Comparison of ENCODE assay signal across 8 mouse cellular contexts in the genomic region with DNA sequence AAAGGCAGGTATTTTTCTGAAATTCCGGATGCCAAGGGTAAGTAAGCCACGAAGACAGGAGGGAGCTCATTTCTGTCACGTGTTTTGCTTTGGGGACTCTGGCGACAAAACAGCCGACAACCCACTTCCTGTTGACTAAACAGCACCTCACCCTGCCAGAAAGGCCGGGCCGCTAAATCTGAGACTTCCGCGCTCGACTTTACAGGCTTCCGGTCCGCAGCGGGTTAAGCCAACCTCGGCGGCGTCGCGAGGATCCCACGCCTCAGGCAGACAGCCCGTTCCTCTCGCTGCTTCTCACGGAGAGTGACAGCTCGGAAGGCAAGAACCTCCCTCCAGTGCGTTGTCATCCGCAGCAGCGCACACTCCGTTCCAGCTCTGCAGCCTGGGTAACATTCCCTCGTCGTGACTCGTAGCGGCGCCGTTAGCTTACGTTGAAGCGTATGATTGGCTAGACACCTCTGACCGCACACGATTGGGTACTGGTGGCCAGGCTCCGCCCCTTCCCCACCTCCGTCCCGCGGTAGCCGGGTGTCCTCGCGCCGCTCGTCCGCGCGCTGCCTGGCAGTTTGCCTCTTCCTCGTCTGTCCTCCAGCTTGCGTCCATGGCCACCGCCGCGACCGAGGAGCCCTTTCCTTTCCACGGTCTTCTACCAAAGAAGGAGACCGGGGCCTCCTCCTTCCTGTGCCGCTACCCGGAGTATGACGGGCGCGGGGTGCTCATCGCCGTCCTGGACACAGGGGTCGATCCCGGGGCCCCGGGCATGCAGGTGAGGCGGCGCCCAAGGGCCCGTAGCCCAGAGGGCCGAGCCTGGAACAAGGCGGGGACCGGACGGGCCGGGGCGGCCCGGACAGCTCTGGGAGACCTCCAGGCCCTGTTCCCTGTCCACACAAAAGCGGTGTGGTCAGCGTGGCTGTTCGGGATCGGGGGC. TPM values are rescaled to one million over a fixed set of nuclear protein-coding genes. Genes with fewer than 3 reads are reported as not detected.
DNase-seq lines count a peak whose midpoint lies in the region; ATAC-seq and TF ChIP-seq lines count a peak whose summit lies in the region.

A gene (plus strand): TSS at position 160 of the 928 bp plus-strand sequence.

- H3K27ac ChIP-seq in forebrain, embryonic 10.5 days: peak within 1 kb of the TSS; percentile 96
- peak within 1 kb of the TSS; percentile 98 for H3K27ac ChIP-seq in heart, embryonic 15.5 days
- peak within 1 kb of the TSS; percentile 91 for H3K27ac ChIP-seq in liver, embryonic 14.5 days
- H3K27ac ChIP-seq in neural tube, embryonic 11.5 days (ENCODE audit: low read depth, low read length): peak within 1 kb of the TSS; percentile 88
- peak within 1 kb of the TSS; percentile 97 for H3K27ac ChIP-seq in stomach, postnatal 0 days (replicated peaks)

- peak within 1 kb of the TSS; percentile 96 for H3K9ac ChIP-seq in heart, embryonic 15.5 days
- H3K9ac ChIP-seq in liver, embryonic 14.5 days (replicated peaks): peak within 1 kb of the TSS; percentile 94
- peak within 1 kb of the TSS; percentile 96 for H3K9ac ChIP-seq in neural tube, embryonic 11.5 days (ENCODE audit: low read length)
- H3K9ac ChIP-seq in stomach, postnatal 0 days (ENCODE audit: low read length): peak within 1 kb of the TSS; percentile 99

- peak within 1 kb of the TSS; percentile 99 for H3K4me3 ChIP-seq in forebrain, embryonic 10.5 days
- peak within 1 kb of the TSS; percentile 99 for H3K4me3 ChIP-seq in heart, embryonic 15.5 days
- peak within 1 kb of the TSS; percentile 74 to 75 for H3K4me3 ChIP-seq in liver, embryonic 14.5 days (ENCODE audit: insufficient read depth in 1 of 2, low read depth in 2 of 2, low read length in 2 of 2)
- peak within 1 kb of the TSS; percentile 99 for H3K4me3 ChIP-seq in neural tube, embryonic 11.5 days (ENCODE audit: low read depth, low read length)
- H3K4me3 ChIP-seq in stomach, postnatal 0 days (ENCODE audit: low read depth, low read length): peak within 1 kb of the TSS; percentile 100

- H3K4me1 ChIP-seq in forebrain, embryonic 10.5 days: peaks cover 27% of the 10 kb centered on the region
- H3K4me1 ChIP-seq in heart, embryonic 15.5 days (replicated peaks): peaks cover 18% of the 10 kb centered on the region
- H3K4me1 ChIP-seq in liver, embryonic 14.5 days (replicated peaks; ENCODE audit: control insufficient read depth in 2 of 2, insufficient read depth in 2 of 2, low read length in 1 of 2): peaks cover 0 to 2% of the 10 kb centered on the region in 2 experiments; a peak in 3 of 4 replicates
- 0 out of 2 replicates have a peak, but pooled peaks cover 4% of the 10 kb centered on the region for H3K4me1 ChIP-seq in neural tube, embryonic 11.5 days (ENCODE audit: control insufficient read depth, insufficient read depth, low read length)
- H3K4me1 ChIP-seq in stomach, postnatal 0 days (replicated peaks; ENCODE audit: control insufficient read depth, insufficient read depth): no peaks in the 10 kb centered on the region

- H3K9me3 ChIP-seq in forebrain, embryonic 10.5 days: no peaks in the 10 kb centered on the region
- no peaks in the 10 kb centered on the region for H3K9me3 ChIP-seq in heart, embryonic 15.5 days (replicated peaks)
- no peaks in the 10 kb centered on the region for H3K9me3 ChIP-seq in liver, embryonic 14.5 days (ENCODE audit: control insufficient read depth, low read length)
- no peaks in the 10 kb centered on the region for H3K9me3 ChIP-seq in neural tube, embryonic 11.5 days (ENCODE audit: control insufficient read depth, low read length)
- H3K9me3 ChIP-seq in stomach, postnatal 0 days (ENCODE audit: control insufficient read depth, low read length): no peaks in the 10 kb centered on the region

- no peak for TF ChIP-seq CTCF in liver, embryonic 14.5 days (IDR thresholded peaks at IDR 0.05; ENCODE audit: low read depth)
- no peak for TF ChIP-seq CTCF in stomach, postnatal 0 days (IDR thresholded peaks at IDR 0.05; ENCODE audit: low read depth)

- peak; percentile 99 for ATAC-seq in heart, embryonic 15.5 days (replicated peaks; ENCODE audit: insufficient number of reproducible peaks, insufficient read depth, low FRiP score, low read depth)
- peak; percentile 99 for ATAC-seq in liver, embryonic 14.5 days (ENCODE audit: insufficient read depth)
- peak; percentile 100 for ATAC-seq in neural tube, embryonic 11.5 days (ENCODE audit: insufficient read depth, low FRiP score, low TSS enrichment)
- peak; percentile 100 for ATAC-seq in stomach, postnatal 0 days (ENCODE audit: low FRiP score, low TSS enrichment)

- peak; percentile 52 for TF ChIP-seq EP300 in liver, embryonic 14.5 days (IDR thresholded peaks at IDR 0.05; ENCODE audit: low read depth)
- no peak for TF ChIP-seq EP300 in stomach, postnatal 0 days (optimal IDR thresholded peaks at IDR 0.05)

- H3K27me3 ChIP-seq in forebrain, embryonic 10.5 days (ENCODE audit: poor library complexity, severe bottlenecking): no peaks in the 10 kb centered on the region
- no peaks in the 10 kb centered on the region for H3K27me3 ChIP-seq in heart, embryonic 15.5 days
- H3K27me3 ChIP-seq in liver, embryonic 14.5 days (ENCODE audit: control insufficient read depth, insufficient read depth, low read length): no peaks in the 10 kb centered on the region
- H3K27me3 ChIP-seq in neural tube, embryonic 11.5 days (ENCODE audit: control insufficient read depth, insufficient read depth, low read length): no peaks in the 10 kb centered on the region
- no peaks in the 10 kb centered on the region for H3K27me3 ChIP-seq in stomach, postnatal 0 days (ENCODE audit: control insufficient read depth, insufficient read depth, low read length)

- WGBS in forebrain, embryonic 10.5 days: under 1% methylated on average over 81 of the region's 81 CpGs
- under 1% methylated on average over 79 of the region's 81 CpGs for WGBS in heart, embryonic 15.5 days
- under 1% methylated on average over 77 of the region's 81 CpGs for WGBS in liver, embryonic 14.5 days (ENCODE audit: insufficient replicate concordance)
- WGBS in neural tube, embryonic 11.5 days: under 1% methylated on average over 80 of the region's 81 CpGs
- WGBS in stomach, postnatal 0 days: under 1% methylated on average over 80 of the region's 81 CpGs

- H3K4me2 ChIP-seq in heart, embryonic 15.5 days: peak within 1 kb of the TSS; percentile 68
- peak within 1 kb of the TSS; percentile 83 for H3K4me2 ChIP-seq in liver, embryonic 14.5 days (ENCODE audit: low read depth)
- peak within 1 kb of the TSS; percentile 69 for H3K4me2 ChIP-seq in neural tube, embryonic 11.5 days (ENCODE audit: low read depth)
- peak within 1 kb of the TSS; percentile 64 for H3K4me2 ChIP-seq in stomach, postnatal 0 days (replicated peaks; ENCODE audit: low read depth)

- DNase-seq in CD8-positive naive resting alpha-beta T cell, adult 2 months (ENCODE audit: low read depth in 2 of 2, low spot score in 2 of 2): peak; percentile 89 to 91
- peak; percentile 92 for DNase-seq in c-Kit-positive CD71-negative TER-119-negative erythroid progenitor cells, embryonic 14.5 days (ENCODE audit: low read depth)
- DNase-seq in forebrain, embryonic 10.5 days (ENCODE audit: extremely low spot score, low spot score): peak; percentile 94
- peak; percentile 97 to 99 for DNase-seq in kidney, postnatal 25 days
- peak; percentile 95 to 96 (median 96) for DNase-seq in liver, embryonic 14.5 days (ENCODE audit: low read depth in 3 of 3, low spot score in 3 of 3)
- peak; percentile 96 for DNase-seq in neural tube, embryonic 11.5 days (ENCODE audit: low spot score)
- peak; percentile 96 for DNase-seq in stomach, postnatal 0 days (ENCODE audit: low spot score)

- 0 out of 2 replicates have a peak, but pooled peaks cover 7% of the 10 kb centered on the region for H3K36me3 ChIP-seq in forebrain, embryonic 10.5 days (replicated peaks)
- no peaks in the 10 kb centered on the region; the same call in 1 of the 2 replicates for H3K36me3 ChIP-seq in heart, embryonic 15.5 days
- no peaks in the 10 kb centered on the region; the same call in 1 of the 2 replicates for H3K36me3 ChIP-seq in liver, embryonic 14.5 days (replicated peaks; ENCODE audit: control insufficient read depth, insufficient read depth, low read depth)
- no peaks in the 10 kb centered on the region for H3K36me3 ChIP-seq in neural tube, embryonic 11.5 days (ENCODE audit: control insufficient read depth, insufficient read depth, low read length)
- no peaks in the 10 kb centered on the region for H3K36me3 ChIP-seq in stomach, postnatal 0 days (ENCODE audit: control insufficient read depth, insufficient read depth, low read length)

RNA-seq across cellular contexts. Expression of the gene that starts here (rescaled TPM):
- 68.9 and 74.9 TPM in 2 replicates for polyA plus RNA-seq in forebrain, embryonic 10.5 days (2016; fragmentation: Nextera tagmentation; extraction: Ambion mirVana)
- 43.9 and 45.1 TPM in 2 replicates for polyA plus RNA-seq in heart, embryonic 15.5 days (2015; fragmentation: Nextera tagmentation; extraction: Ambion mirVana)
- 5.6 and 10.0 TPM in 2 replicates for polyA plus RNA-seq in liver, embryonic 14.5 days (2012; rRNA removed)
- polyA plus RNA-seq in liver, embryonic 14.5 days (2014; fragmentation: Nextera tagmentation; extraction: Ambion mirVana): 21.2 and 24.7 TPM in 2 replicates
- polyA plus RNA-seq in neural tube, embryonic 11.5 days (2014; fragmentation: Nextera tagmentation; extraction: Ambion mirVana): 69.2 and 69.6 TPM in 2 replicates
- 34.5 and 34.8 TPM in 2 replicates for polyA plus RNA-seq in stomach, postnatal 0 days (2015; fragmentation: Nextera tagmentation; extraction: Ambion mirVana)

Comparison
In these comparisons a context has a peak if more than half of its experiments do, and no peak if none do; other contexts are left out.
1. Peak in every context shown above with its lines: DNase-seq, ATAC-seq, H3K4me3 ChIP-seq and H3K27ac ChIP-seq.